Mouse (Mus musculus) embryonic stem cell, embryonic (primary cell): ENCODE results near the gene Fam186a.

Source experiments
- CTCF ChIA-PET, 4 experiments: fragments of 300-600 bp in 2 of 4; fragments of 350-600 bp in 2 of 4; sonication (Branson Sonifier 250); formaldehyde crosslinking; loops; one replicate each; lab custom pipeline; 2022; ENCODE audit warnings: inconsistent platforms in 2 of 4; lab: Charles Lee
- POLR2A ChIA-PET, 4 experiments: fragments of 300-600 bp in 2 of 4; fragments of 350-600 bp in 2 of 4; sonication (Branson Sonifier 250); formaldehyde crosslinking; loops; one replicate each; lab custom pipeline; 2022; ENCODE audit warnings: antibody characterized with exemption in 4 of 4, inconsistent platforms in 1 of 4; lab: Charles Lee

Fam186a gene

DNA sequence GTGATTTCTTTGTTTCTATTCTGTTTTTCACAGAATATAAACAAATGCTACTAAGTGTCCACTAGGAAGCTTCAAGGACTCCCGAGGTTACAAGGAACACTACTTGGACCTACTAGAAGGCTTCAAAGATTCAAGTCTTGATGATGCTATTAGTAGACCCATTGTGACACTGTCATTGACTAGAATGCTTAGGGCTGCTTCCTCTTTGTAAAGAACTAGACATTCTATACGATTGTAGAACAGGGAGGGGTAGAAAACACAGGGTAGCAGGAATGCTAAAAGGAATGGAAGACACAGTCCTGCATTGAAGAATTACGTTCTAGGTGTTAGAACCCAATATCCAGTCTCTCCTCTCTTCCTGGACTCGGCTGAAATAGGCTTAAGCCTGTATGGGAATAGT, at the start of gene Fam186a:
Fam186a (minus strand) TSS at position 101 of the 400 bp plus-strand sequence.
- ChIA-PET CTCF (interaction anchor here in 1 of 4 experiments (0.6 kb wide), 1 partner anchor 487 kb away, joined by 4 read pairs; no protein-coding TSS in a partner anchor), POLR2A (interaction anchor here in 1 of 4 experiments (0.9 to 1.9 kb wide), 3 partner anchors 11 to 113 kb away, joined by 3 to 5 read pairs (median 4); no protein-coding TSS in a partner anchor)

- CTCF ChIA-PET, result interaction anchor here in 2 of 4 experiments (0.6 kb wide), 3 partner anchors 33 to 109 kb away, joined by 5 to 6 read pairs (median 5); no protein-coding TSS in a partner anchor
- POLR2A ChIA-PET, result interaction anchor here in 2 of 4 experiments (0.6 to 2.8 kb wide), 4 partner anchors 11 to 34 kb away, joined by 3 to 12 read pairs (median 4); no protein-coding TSS in a partner anchor
These were observed 39.3 kb upstream of the Fam186a start for GRCm38 (mm10) chr15:100006180-100006579.

- CTCF ChIA-PET, result no interaction called here
These were observed 37.9 kb upstream of the Fam186a start for GRCm38 (mm10) chr15:100004677-100005273.

DNA sequence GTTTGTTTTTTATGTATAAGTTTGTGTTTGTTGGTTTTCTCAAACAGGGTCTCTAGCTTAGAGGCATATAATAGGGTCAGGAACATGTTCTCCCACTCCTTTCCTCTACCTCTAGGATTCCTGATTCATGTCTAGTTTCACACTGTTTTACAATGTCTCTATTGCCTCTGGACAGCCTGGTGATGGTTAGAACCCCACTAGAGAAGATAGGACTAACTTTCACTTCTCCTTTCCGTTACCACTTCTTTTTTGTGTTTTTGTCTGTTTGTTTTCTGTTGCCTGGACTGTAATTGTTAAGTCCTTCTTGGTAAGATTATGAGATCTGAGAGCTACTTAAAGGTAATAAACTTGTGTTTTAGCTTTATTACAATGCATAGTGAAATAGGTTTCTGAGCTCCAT, 32.5 kb upstream of the Fam186a start:
- CTCF ChIA-PET, result no interaction called here
- POLR2A ChIA-PET, result interaction anchor here in 2 of 4 experiments (0.6 to 1.4 kb wide), 6 partner anchors 15 to 351 kb away, joined by 3 to 6 read pairs (median 4); no protein-coding TSS in a partner anchor

More at GRCm38 (mm10) chr15:100004677-100005273, 37.9 kb upstream of the Fam186a start:
- POLR2A ChIA-PET, result interaction anchor here in 2 of 4 experiments (1.0 to 2.0 kb wide), 3 partner anchors 10 to 33 kb away, joined by 3 to 6 read pairs (median 4); no protein-coding TSS in a partner anchor

GRCm38 (mm10) chr15:99997114-99997804, 30.4 kb upstream of the Fam186a start:
- ChIA-PET CTCF (no interaction called here), POLR2A (interaction anchor here in 1 of 4 experiments (1.1 to 2.2 kb wide), 2 partner anchors 12 to 24 kb away, joined by 3 to 10 read pairs; no protein-coding TSS in a partner anchor)

DNA sequence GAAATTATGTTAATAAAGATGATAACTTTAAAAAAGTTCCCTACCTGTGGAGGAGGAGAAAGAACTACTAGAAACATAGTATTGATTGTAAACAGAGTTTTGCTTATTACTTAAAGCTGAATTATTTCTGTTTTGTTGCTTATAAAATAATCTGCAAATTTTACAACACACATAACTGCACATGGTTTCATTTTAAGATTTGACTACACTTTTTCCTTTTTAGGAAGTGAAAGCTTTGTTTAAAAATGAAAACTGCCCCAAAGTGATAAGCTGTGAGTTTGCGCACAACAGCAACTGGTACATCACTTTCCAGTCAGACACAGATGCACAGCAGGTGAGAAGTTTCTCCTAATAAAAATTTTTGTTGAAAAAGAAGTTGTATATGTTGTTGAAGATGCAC, 26.2 kb upstream of the Fam186a start:
- CTCF ChIA-PET, result no interaction called here
- POLR2A ChIA-PET, result interaction anchor here in 1 of 4 experiments (1.3 to 1.8 kb wide), 2 partner anchors 11 to 20 kb away, joined by 7 to 10 read pairs; no protein-coding TSS in a partner anchor

DNA sequence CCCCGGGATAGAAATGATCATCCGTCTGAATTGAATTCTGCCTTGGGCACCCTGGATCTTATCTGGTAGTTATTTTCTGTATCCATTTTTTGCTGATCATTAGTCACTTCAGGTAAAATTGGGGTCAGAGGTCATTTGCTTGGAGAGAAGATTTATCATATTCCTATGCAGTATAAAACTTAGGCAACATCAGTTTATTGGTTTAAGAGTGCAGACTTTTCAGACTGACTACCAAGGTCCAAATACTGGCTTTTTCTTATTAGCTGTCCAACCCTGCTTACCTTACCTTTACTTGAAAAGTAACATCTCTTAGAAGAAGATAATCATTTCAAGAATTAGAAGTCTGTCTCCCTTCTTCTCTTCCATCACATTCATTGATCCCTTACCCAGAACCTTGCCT, 12.9 kb upstream of the Fam186a start:
- ChIA-PET CTCF (interaction anchor here in 2 of 4 experiments (0.6 to 0.7 kb wide), 3 partner anchors 57 to 1259 kb away, joined by 3 to 9 read pairs (median 3); no protein-coding TSS in a partner anchor), POLR2A (interaction anchor here in 1 of 4 experiments (0.6 to 1.5 kb wide), 5 partner anchors 10 to 213 kb away, joined by 3 to 4 read pairs (median 3); no protein-coding TSS in a partner anchor)

GRCm38 (mm10) chr15:99979266-99979665, 12.4 kb upstream of the Fam186a start:
- POLR2A ChIA-PET, result interaction anchor here in 1 of 4 experiments (0.9 kb wide), 1 partner anchor 213 kb away, joined by 4 read pairs; no protein-coding TSS in a partner anchor

DNA sequence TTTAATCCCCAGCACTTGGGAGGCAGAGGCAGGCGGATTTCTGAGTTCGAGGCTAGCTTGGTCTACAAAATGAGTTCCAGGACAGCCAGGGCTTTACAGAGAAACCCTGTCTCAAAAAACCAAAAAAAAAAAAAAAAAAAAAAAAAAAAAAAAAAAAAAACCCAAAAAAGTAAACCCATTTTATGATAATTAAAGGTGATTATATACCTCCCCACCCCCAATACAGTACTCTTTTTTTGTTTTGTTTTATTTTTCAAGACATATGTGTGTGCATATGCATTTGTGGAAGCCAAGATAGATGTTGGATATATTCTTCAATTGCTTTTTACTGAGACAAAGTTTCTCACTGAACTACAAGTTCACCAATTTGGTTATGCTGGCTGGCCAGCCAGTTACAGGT, 9.3 kb upstream of the Fam186a start:
- ChIA-PET POLR2A (interaction anchor here in 3 of 4 experiments (0.6 to 0.8 kb wide), 9 partner anchors 10 to 732 kb away, joined by 3 to 9 read pairs (median 4); no protein-coding TSS in a partner anchor), CTCF (interaction anchor here in 2 of 4 experiments (0.7 to 1.1 kb wide), 3 partner anchors 11 to 149 kb away, joined by 3 to 4 read pairs (median 3); no protein-coding TSS in a partner anchor)

More at GRCm38 (mm10) chr15:99979266-99979665, 12.4 kb upstream of the Fam186a start:
- CTCF ChIA-PET, result no interaction called here

DNA sequence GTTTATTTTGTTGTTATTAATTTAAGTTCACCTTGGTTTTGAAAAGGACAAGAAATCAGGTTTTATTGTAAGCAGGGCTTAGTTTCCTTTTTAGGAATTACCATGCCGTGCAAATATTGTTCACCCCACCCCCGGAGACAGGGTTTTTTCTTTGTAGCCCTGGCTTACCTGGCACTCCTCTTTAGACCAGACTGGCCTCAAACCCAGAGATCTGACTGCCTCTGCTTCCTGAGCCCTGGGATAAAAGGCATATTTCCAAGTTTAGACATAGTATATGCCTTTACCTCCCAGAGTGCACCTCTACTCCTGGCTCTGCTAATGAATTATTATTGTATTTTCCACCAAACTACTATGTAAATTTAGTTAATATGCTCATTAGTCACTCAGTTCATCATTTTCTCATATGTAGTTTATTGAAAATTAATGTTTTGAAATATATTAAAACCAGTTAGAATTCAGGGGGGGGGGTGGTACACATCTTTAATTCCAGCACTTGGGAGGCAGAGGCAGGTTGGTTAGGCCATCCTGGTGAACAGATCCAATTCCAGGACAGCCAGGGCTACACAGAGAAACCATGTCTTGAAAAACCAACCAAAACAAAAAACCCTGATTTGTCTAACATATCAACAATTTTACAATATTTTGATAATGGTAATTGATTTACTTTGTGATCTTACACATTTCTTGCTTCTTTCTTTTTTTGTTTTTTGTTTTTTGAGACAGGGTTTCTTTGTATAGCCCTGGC, 7.8 kb upstream of the Fam186a start:
- ChIA-PET CTCF (no interaction called here), POLR2A (interaction anchor here in 2 of 4 experiments (0.6 to 1.1 kb wide), 3 partner anchors 36 to 400 kb away, joined by 3 read pairs; no protein-coding TSS in a partner anchor)

DNA sequence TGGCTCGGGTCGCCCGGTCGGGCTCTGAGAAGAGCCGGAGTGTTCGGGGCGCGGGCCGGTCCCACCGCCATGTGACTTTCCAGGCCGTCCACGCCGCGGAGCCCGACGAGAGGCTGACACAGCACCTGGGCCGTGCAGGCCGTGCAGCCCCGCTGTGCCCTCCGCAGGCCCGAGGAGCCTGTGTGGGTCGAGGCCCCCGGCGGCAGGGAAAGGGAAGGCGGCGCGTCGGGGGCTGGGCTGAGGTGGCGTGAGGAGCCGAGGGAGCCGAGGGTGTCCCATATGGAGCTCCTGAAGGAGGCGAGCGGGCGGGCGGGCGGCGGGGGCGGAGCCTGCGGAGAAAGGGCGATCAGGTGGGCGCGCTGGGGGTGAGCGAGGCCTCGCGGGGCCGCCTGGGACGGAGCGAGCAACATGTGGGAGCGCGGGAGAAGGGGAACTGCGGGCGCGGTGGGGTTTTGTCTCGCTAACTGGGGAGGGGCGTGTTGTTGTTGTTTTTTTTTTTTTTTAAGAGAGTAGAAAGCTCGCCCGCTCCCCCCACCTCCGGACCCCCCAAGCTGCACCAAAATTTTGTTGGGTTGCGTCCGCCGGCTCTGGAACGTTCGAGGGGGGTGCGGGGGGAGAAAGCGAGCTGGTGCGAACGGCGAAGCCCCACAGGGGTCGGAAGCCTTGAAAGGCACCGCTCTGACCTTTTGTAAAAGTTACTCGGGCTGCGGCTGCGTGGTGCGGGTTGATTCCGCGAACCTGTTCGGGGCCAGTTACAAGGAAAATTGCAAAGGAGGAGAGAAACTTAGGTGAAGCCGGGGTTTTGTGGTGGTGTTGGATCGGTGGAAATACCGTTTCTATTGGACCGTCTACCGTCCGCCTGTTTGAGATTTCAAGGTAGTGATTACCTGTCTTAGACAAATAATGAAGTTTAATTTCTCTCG, 6.4 kb upstream of the Fam186a start:
- ChIA-PET POLR2A (interaction anchor here (0.5 to 2.2 kb wide), 100 partner anchors 8 to 1441 kb away, joined by 3 to 26 read pairs (median 4); partner anchors contain the start of genes Cox14 (in 2 of the 4), Racgap1 (in 2 of the 4), Dip2b (in 1 of the 4) and Lima1 (in 1 of the 4)), CTCF (interaction anchor here (0.6 to 1.8 kb wide), 16 partner anchors 32 to 1890 kb away, joined by 3 to 13 read pairs (median 3); partner anchors contain the start of genes Cox14 (in 1 of the 4) and Senp1 (in 1 of the 4))

DNA sequence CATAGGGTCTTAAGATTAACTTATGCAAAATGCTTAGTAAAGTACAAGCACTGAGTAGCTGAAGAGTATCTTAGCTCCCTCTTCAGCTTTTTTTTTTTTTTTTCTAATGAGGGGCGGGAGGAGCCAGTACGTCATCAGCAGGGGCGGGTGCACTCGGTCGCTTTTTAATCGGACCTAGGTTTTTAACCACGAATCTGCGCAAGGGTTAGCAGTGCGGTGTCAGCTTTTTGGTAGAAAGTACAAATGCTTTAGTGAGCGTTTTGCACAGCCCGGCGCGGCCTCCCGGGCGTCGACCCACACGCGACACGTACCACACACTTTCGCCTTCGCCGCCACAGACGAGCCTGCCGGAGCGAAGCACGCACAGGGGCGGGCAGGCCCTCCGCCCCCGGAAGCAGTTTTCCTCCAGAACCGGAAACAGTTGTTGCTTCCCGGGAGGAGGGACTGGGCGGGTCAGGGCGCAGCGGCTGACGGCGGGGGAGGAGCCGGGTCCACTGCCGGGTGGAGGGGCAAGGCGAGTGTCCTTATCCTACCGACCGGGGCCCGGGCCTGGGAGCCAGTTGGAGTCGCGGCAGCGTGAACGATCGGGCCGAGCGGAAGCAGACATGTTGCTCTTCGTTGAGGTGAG, 5.6 kb upstream of the Fam186a start:
- CTCF ChIA-PET, result interaction anchor here (0.5 to 1.8 kb wide), 32 partner anchors 8 to 1890 kb away, joined by 3 to 13 read pairs (median 3); partner anchors contain the start of genes Cox14 (in 1 of the 4), Dip2b (in 1 of the 4) and Senp1 (in 1 of the 4)
- POLR2A ChIA-PET, result interaction anchor here (0.5 to 2.2 kb wide), 140 partner anchors 8 to 1161 kb away, joined by 3 to 26 read pairs (median 4); partner anchors contain the start of genes Racgap1 (in 3 of the 4), Cox14 (in 2 of the 4), Dip2b (in 2 of the 4) and Lima1 (in 2 of the 4)

GRCm38 (mm10) chr15:99970606-99971005, 3.7 kb upstream of the Fam186a start:
- POLR2A ChIA-PET, result interaction anchor here in 1 of 4 experiments (1.5 kb wide), 1 partner anchor 40 kb away, joined by 4 read pairs; no protein-coding TSS in a partner anchor
- CTCF ChIA-PET, result interaction anchor here in 1 of 4 experiments (0.6 kb wide), 1 partner anchor 713 kb away, joined by 3 read pairs; no protein-coding TSS in a partner anchor

DNA sequence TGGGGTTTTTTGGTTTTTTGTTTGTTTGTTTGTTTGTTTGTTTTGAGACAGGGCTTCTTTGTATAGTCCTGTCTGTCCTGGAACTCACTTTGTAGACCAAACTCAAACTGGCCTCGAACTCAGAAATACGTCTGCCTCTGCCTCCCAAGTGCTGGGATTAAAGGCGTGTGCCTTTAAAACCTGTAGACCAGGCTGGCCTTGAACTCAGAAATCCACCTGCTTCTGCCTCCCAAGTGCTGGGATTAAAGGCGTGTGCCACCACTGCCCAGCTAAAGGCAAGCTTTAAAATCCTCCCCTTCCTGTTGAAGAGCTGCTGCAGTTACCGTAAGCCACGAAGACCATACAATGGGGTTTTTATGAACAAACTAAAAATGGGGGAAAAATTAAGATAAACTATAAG, 2.9 kb upstream of the Fam186a start, which contains the start of gene Larp4:
Larp4 (plus strand) TSS at position 301 of the 400 bp plus-strand sequence.
- ChIA-PET CTCF (interaction anchor here in 1 of 4 experiments (0.6 kb wide), 1 partner anchor 38 kb away, joined by 5 read pairs; no protein-coding TSS in a partner anchor), POLR2A (interaction anchor here in 1 of 4 experiments (1.5 kb wide), 1 partner anchor 39 kb away, joined by 4 read pairs; no protein-coding TSS in a partner anchor)

- ChIA-PET CTCF (interaction anchor here in 1 of 4 experiments (1.0 kb wide), 1 partner anchor 10 kb away, joined by 3 read pairs; no protein-coding TSS in a partner anchor), POLR2A (interaction anchor here in 2 of 4 experiments (1.3 to 1.4 kb wide), 2 partner anchors 8 to 49 kb away, joined by 3 to 4 read pairs; no protein-coding TSS in a partner anchor)
These were observed 1.6 kb downstream of the Fam186a start for GRCm38 (mm10) chr15:99965103-99965775.
